Mouse (Mus musculus): ENCODE results near the gene Creb3l1.

GRCm38 (mm10) chr2:91962864-91963401 is 61.4 kb downstream of the Creb3l1 start:
- no peak for TF ChIP-seq POLR2A (IDR thresholded peaks at IDR 0.05; ENCODE audit: control insufficient read depth, low read depth, low read length)
- no peak for TF ChIP-seq CTCF (IDR thresholded peaks at IDR 0.05; ENCODE audit: control insufficient read depth, insufficient read depth, insufficient replicate concordance, low read depth, low read length)
